Mouse (Mus musculus) bone marrow, adult 2 months (tissue): Measurements from ENCODE around the gene Cyp2g1. TPM values are rescaled to one million over a fixed set of nuclear protein-coding genes. Genes with fewer than 3 reads are reported as not detected.

Experiments used
- H3K27ac ChIP-seq: fragments of 200-500 bp; 2 replicates; pipeline ENCODE4 v1.5.1; 2012; ENCODE audit warnings: low read depth, mild to moderate bottlenecking, control low read depth, inconsistent platforms, low read length; ENCODE audit not compliant: control insufficient read depth, poor library complexity, insufficient read depth
- H3K4me1 ChIP-seq: fragments of 200-500 bp; 2 replicates; pipeline ENCODE4 v1.6.1; 2011; ENCODE audit warnings: low read length; ENCODE audit not compliant: control insufficient read depth, insufficient read depth
- H3K4me3 ChIP-seq: fragments of 200-500 bp; replicated peaks from 2 replicates; pipeline ENCODE3; 2011; ENCODE audit warnings: mild to moderate bottlenecking, low read depth, low read length, control low read depth; ENCODE audit not compliant: control insufficient read depth
- CTCF ChIP-seq: fragments of 200-500 bp; IDR thresholded peaks from 2 replicates; pipeline ENCODE4 v1.5.1; 2011; ENCODE audit warnings: low read length, control low read depth; ENCODE audit not compliant: control insufficient read depth, insufficient read depth
- POLR2A ChIP-seq: fragments of 200-500 bp; IDR thresholded peaks from 2 replicates; pipeline ENCODE4 v1.6.1; 2011; ENCODE audit warnings: low read depth, mild to moderate bottlenecking, control low read depth, low read length, borderline replicate concordance; ENCODE audit not compliant: control insufficient read depth
- WGBS: fragments of 180-500 bp; shearing (Covaris S2); methylation state at CpG from one replicate; pipeline ENCODE4 v1.1.7; 2018; 5-methylcytosine and 5-hydroxymethylcytosine counted together
- polyA plus RNA-seq: library from polyadenylated mRNA; stranded (reverse); fragments of >200 nt; gene quantifications from 2 replicates; pipeline ENCODE4 v1.2.4, GENCODE M21; 2011; ENCODE audit warnings: low replicate concordance; ENCODE audit not compliant: missing spikeins, insufficient read depth, insufficient read length

The Cyp2g1 gene
- polyA plus RNA-seq, result not detected in 2 replicates

- TF ChIP-seq POLR2A (no peak), CTCF (no peak)
- Histone ChIP-seq H3K27ac (no peak within 1 kb of the TSS), H3K4me3 (no peak within 1 kb of the TSS), H3K4me1 (no peaks in the 10 kb centered on the region)
- 75% methylated on average over 2 of the region's 2 CpGs for WGBS
These were observed at the start of gene Cyp2g1 for GRCm38 (mm10) chr7:26808592-26808991. Gene Cyp2g1, plus strand, starts transcription at chr7:26808892.

GRCm38 (mm10) chr7:26767084-26767483 lies 41.6 kb upstream of the Cyp2g1 start:
- H3K27ac ChIP-seq, result no peak overlapping the region
- 69% methylated on average over 1 of the region's 1 CpGs for WGBS
- no peak for TF ChIP-seq POLR2A
- TF ChIP-seq CTCF, result peak; percentile 24; the same call in 1 of the 2 replicates
- H3K4me1 ChIP-seq, result no peaks in the 10 kb centered on the region
- no peak overlapping the region for H3K4me3 ChIP-seq

- WGBS, result 81% methylated on average over 9 of the region's 9 CpGs
- Histone ChIP-seq H3K4me3 (no peak overlapping the region), H3K27ac (no peak overlapping the region), H3K4me1 (no peaks in the 10 kb centered on the region)
- no peak for TF ChIP-seq POLR2A
- no peak for TF ChIP-seq CTCF
These were observed 38.7 kb upstream of the Cyp2g1 start for GRCm38 (mm10) chr7:26769881-26770470.

- Histone ChIP-seq H3K27ac (no peak overlapping the region), H3K4me1 (no peaks in the 10 kb centered on the region; the same call in 1 of the 2 replicates), H3K4me3 (no peak overlapping the region)
- whole genome bisulfite sequencing, result 73% methylated on average over 3 of the region's 3 CpGs
- TF ChIP-seq CTCF (no peak), POLR2A (no peak)
These were observed 35.7 kb upstream of the Cyp2g1 start for GRCm38 (mm10) chr7:26772866-26773586.

GRCm38 (mm10) chr7:26775866-26776265 lies 32.8 kb upstream of the Cyp2g1 start:
- Histone ChIP-seq H3K27ac (no peak overlapping the region), H3K4me3 (no peak overlapping the region), H3K4me1 (no peaks in the 10 kb centered on the region; the same call in 1 of the 2 replicates)
- TF ChIP-seq POLR2A (no peak), CTCF (no peak)
- WGBS, result 23% methylated on average over 6 of the region's 6 CpGs

GRCm38 (mm10) chr7:26777806-26778205 lies 30.9 kb upstream of the Cyp2g1 start:
- Histone ChIP-seq H3K4me3 (no peak overlapping the region), H3K27ac (no peak overlapping the region), H3K4me1 (no peaks in the 10 kb centered on the region; the same call in 1 of the 2 replicates)
- 37% methylated on average over 2 of the region's 2 CpGs for WGBS
- no peak for TF ChIP-seq CTCF
- TF ChIP-seq POLR2A, result no peak

GRCm38 (mm10) chr7:26778474-26778873 lies 30.2 kb upstream of the Cyp2g1 start:
- TF ChIP-seq CTCF, result no peak
- no peak for TF ChIP-seq POLR2A
- WGBS, result 29% methylated on average over 6 of the region's 6 CpGs

GRCm38 (mm10) chr7:26779799-26780416 lies 28.8 kb upstream of the Cyp2g1 start:
- WGBS, result 74% methylated on average over 5 of the region's 5 CpGs
- Histone ChIP-seq H3K27ac (no peak overlapping the region), H3K4me1 (no peaks in the 10 kb centered on the region; the same call in 1 of the 2 replicates), H3K4me3 (no peak overlapping the region)
- TF ChIP-seq POLR2A (no peak), CTCF (no peak)

More at GRCm38 (mm10) chr7:26778474-26778873, 30.2 kb upstream of the Cyp2g1 start:
- H3K27ac ChIP-seq, result no peak overlapping the region
- H3K4me1 ChIP-seq, result no peaks in the 10 kb centered on the region; the same call in 1 of the 2 replicates
- no peak overlapping the region for H3K4me3 ChIP-seq
